Mouse (Mus musculus) hindbrain, embryonic 15.5 days (tissue): Measurements from ENCODE around the gene Dis3. TPM values are rescaled to one million over a fixed set of nuclear protein-coding genes. Genes with fewer than 3 reads are reported as not detected.
A peak's percentile ranks its signal among the peaks of the same experiment; 100 is the strongest.

ENCODE experiments used
- ATAC-seq: fragments of 200-750 bp; cut with Nextera tagmentation; 2 replicates; pipeline ENCODE4 v1.8.0; 2017; ENCODE audit warnings: low read depth, moderate number of reproducible peaks, moderate TSS enrichment; ENCODE audit not compliant: low FRiP score
- H3K27ac ChIP-seq: fragments of 300-500 bp; sonication (generic); replicated peaks from 2 replicates; pipeline ENCODE4 v1.5.1; 2015; ENCODE audit warnings: mild to moderate bottlenecking, inconsistent platforms
- H3K27me3 ChIP-seq: fragments of 300-500 bp; sonication (generic); 2 replicates; pipeline ENCODE4 v1.6.1; 2015; ENCODE audit warnings: control low read depth, inconsistent platforms
- H3K36me3 ChIP-seq: fragments of 300-500 bp; sonication (generic); 2 replicates; pipeline ENCODE4 v1.6.1; 2015; ENCODE audit warnings: control low read depth, inconsistent platforms
- H3K4me1 ChIP-seq: fragments of 300-500 bp; sonication (generic); replicated peaks from 2 replicates; pipeline ENCODE4 v1.6.1; 2015; ENCODE audit warnings: control low read depth, inconsistent platforms
- H3K4me2 ChIP-seq: fragments of 300-500 bp; sonication (generic); 2 replicates; pipeline ENCODE4 v1.6.1; 2015; ENCODE audit warnings: moderate library complexity, mild to moderate bottlenecking, inconsistent platforms
- H3K4me3 ChIP-seq: fragments of 300-500 bp; sonication (generic); 2 replicates; pipeline ENCODE4 v1.5.1; 2015; ENCODE audit warnings: mild to moderate bottlenecking, inconsistent platforms
- H3K9ac ChIP-seq: fragments of 300-500 bp; sonication (generic); 2 replicates; pipeline ENCODE4 v1.6.1; 2015; ENCODE audit warnings: inconsistent platforms
- H3K9me3 ChIP-seq: fragments of 300-500 bp; sonication (generic); 2 replicates; pipeline ENCODE4 v1.6.1; 2016; ENCODE audit warnings: control low read depth, inconsistent platforms
- WGBS: fragments of 180-500 bp; shearing (Covaris S2); methylation state at CpG from one replicate; pipeline ENCODE4 v1.1.7; 2015; 5-methylcytosine and 5-hydroxymethylcytosine counted together
- polyA plus RNA-seq: library from polyadenylated mRNA; unstranded; fragments of >200 nt; fragmentation: Nextera tagmentation; extraction: Ambion mirVana; gene quantifications from 2 replicates; pipeline ENCODE4 v1.2.1, GENCODE M21; 2015

Dis3 gene
- polyA plus RNA-seq: 22.1 and 23.0 TPM in 2 replicates

- Histone ChIP-seq H3K27me3 (no peaks in the 10 kb centered on the region), H3K4me2 (peak within 1 kb of the TSS; percentile 80), H3K4me1 (peaks cover 14% of the 10 kb centered on the region), H3K27ac (peak within 1 kb of the TSS; percentile 90), H3K9me3 (no peaks in the 10 kb centered on the region), H3K4me3 (peak within 1 kb of the TSS; percentile 99), H3K9ac (peak within 1 kb of the TSS; percentile 97), H3K36me3 (peaks cover 31% of the 10 kb centered on the region)
- ATAC-seq: peak; percentile 99
- under 1% methylated on average over 72 of the region's 73 CpGs for WGBS
These were observed at the start of gene Dis3, which contains the start of gene Pibf1 for GRCm38 (mm10) chr14:99099267-99099966. Gene Dis3 (minus strand): TSS chr14:99099770. Gene Pibf1 (plus strand): TSS chr14:99099424.

GRCm38 (mm10) chr14:99146841-99147240 is 47.3 kb upstream of the Dis3 start:
- no peak for ATAC-seq
- Histone ChIP-seq H3K9me3 (no peaks in the 10 kb centered on the region), H3K36me3 (peaks cover 3% of the 10 kb centered on the region; the same call in 1 of the 2 replicates), H3K4me2 (no peak overlapping the region), H3K27me3 (no peaks in the 10 kb centered on the region), H3K4me1 (no peaks in the 10 kb centered on the region), H3K4me3 (no peak overlapping the region), H3K27ac (no peak overlapping the region), H3K9ac (no peak overlapping the region)
- WGBS: 51% methylated on average over 1 of the region's 1 CpGs

DNA sequence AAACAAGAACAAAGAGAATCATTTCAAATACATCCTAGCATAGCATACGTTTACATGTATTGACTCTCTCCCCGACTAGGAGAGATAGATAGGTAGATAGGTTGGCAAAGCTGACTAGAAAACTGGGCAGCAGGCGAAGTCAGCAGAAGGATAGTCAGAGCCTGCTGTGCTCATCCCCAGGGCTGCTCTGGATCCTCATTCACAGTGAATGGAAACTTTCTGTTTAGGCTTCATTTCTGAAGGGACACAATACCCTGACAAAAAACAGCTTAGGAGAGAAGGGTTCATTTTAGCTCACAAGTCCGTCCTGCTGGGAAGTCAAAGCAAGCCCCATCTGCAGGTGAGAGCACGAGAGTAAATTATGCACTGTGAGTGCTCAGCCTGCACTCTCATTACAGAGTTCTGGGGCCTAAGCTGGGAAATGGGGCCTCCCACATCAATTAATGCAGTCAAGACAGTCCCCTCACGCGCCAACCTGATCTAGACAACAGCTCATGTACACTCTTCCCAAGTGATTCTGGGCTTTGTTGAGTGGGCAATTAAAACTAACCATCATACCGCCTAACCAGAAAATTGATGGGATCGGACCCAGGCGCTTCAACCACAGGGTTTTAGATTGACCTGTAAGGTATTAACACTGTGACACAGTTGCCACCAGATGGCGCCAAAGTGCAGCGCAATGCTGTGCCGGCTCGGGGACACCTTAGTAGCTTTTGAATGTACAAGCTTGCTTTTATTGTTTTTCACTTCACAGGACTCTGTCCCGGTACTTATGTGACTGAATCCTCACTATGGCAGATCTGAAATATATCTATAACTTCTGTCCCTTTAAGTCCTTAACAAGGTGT is 42.4 kb upstream of the Dis3 start:
- H3K9ac ChIP-seq: no peak overlapping the region
- no peaks in the 10 kb centered on the region for H3K27me3 ChIP-seq
- 20% methylated on average over 15 of the region's 15 CpGs for WGBS
- no peak overlapping the region for H3K4me3 ChIP-seq
- no peaks in the 10 kb centered on the region for H3K9me3 ChIP-seq
- H3K4me2 ChIP-seq: no peak overlapping the region
- peak; percentile 89 for ATAC-seq
- H3K36me3 ChIP-seq: peaks cover 4% of the 10 kb centered on the region
- H3K27ac ChIP-seq: no peak overlapping the region
- no peaks in the 10 kb centered on the region for H3K4me1 ChIP-seq

DNA sequence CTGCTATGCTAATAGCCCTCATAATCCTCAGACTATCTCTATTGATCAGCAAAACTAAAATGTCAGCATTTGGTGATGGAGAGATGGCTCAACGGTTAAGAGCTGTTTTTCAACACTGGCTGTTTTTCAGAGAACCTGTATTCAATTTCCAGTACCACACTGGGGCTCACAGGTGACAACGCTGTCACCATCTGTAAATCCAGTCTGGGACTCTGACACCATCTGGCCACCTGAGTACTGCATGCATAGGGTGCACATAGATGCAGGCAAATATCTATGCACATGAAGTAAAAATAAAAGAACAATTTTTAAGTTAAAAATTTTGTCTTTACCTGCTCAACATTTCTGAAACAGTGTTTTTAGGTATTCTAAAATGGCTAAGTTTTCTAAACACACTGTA is 40.5 kb upstream of the Dis3 start:
- Histone ChIP-seq H3K9me3 (no peaks in the 10 kb centered on the region), H3K9ac (no peak overlapping the region), H3K27me3 (no peaks in the 10 kb centered on the region), H3K4me2 (no peak overlapping the region), H3K4me3 (no peak overlapping the region), H3K27ac (no peak overlapping the region), H3K4me1 (no peaks in the 10 kb centered on the region), H3K36me3 (peaks cover 13% of the 10 kb centered on the region)
- 92% methylated on average over 2 of the region's 2 CpGs for whole genome bisulfite sequencing
- ATAC-seq: no peak

GRCm38 (mm10) chr14:99136297-99136696 is 36.7 kb upstream of the Dis3 start:
- H3K4me1 ChIP-seq: no peaks in the 10 kb centered on the region
- H3K27me3 ChIP-seq: no peaks in the 10 kb centered on the region
- H3K9ac ChIP-seq: no peak overlapping the region
- WGBS: 93% methylated on average over 16 of the region's 16 CpGs
- H3K27ac ChIP-seq: no peak overlapping the region
- no peak overlapping the region for H3K4me2 ChIP-seq
- no peak for ATAC-seq
- H3K36me3 ChIP-seq: peaks cover 21% of the 10 kb centered on the region
- no peak overlapping the region for H3K4me3 ChIP-seq
- H3K9me3 ChIP-seq: no peaks in the 10 kb centered on the region

GRCm38 (mm10) chr14:99135761-99136160 is 36.2 kb upstream of the Dis3 start:
- Histone ChIP-seq H3K9ac (no peak overlapping the region), H3K36me3 (peaks cover 25% of the 10 kb centered on the region), H3K27me3 (no peaks in the 10 kb centered on the region), H3K27ac (no peak overlapping the region), H3K4me2 (no peak overlapping the region), H3K4me3 (no peak overlapping the region), H3K9me3 (no peaks in the 10 kb centered on the region), H3K4me1 (no peaks in the 10 kb centered on the region)
- 79% methylated on average over 9 of the region's 9 CpGs for WGBS
- no peak for ATAC-seq

DNA sequence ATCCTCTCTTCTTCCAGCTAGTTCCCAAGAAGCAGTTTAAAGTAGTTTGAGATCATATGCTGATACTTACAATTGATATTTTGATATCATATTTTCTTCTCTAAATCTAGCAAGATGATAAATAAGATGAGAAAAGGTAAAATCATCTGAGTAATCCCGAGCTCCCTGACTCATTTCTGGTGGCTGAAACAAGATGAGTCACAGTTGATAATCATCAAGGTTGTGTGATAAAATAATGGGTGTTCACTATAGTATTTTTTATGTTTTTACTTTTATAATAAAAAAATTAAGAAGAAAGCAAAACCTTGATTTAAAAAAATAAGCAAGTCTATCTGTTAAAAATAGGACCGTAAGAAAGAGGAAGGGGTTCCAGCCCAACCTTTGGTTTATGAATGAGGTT is 34.5 kb upstream of the Dis3 start:
- H3K4me1 ChIP-seq: no peaks in the 10 kb centered on the region
- H3K9me3 ChIP-seq: no peaks in the 10 kb centered on the region
- WGBS: 93% methylated on average over 2 of the region's 2 CpGs
- H3K36me3 ChIP-seq: peaks cover 22% of the 10 kb centered on the region
- no peak overlapping the region for H3K4me3 ChIP-seq
- no peaks in the 10 kb centered on the region for H3K27me3 ChIP-seq
- ATAC-seq: no peak
- no peak overlapping the region for H3K4me2 ChIP-seq
- no peak overlapping the region for H3K27ac ChIP-seq
- no peak overlapping the region for H3K9ac ChIP-seq

- H3K27me3 ChIP-seq: no peaks in the 10 kb centered on the region
- no peaks in the 10 kb centered on the region for H3K9me3 ChIP-seq
- no peaks in the 10 kb centered on the region for H3K4me1 ChIP-seq
- H3K9ac ChIP-seq: no peak overlapping the region
- ATAC-seq: no peak
- 93% methylated on average over 2 of the region's 2 CpGs for WGBS
- H3K4me3 ChIP-seq: no peak overlapping the region
- H3K27ac ChIP-seq: no peak overlapping the region
- no peak overlapping the region for H3K4me2 ChIP-seq
- H3K36me3 ChIP-seq: peaks cover 8% of the 10 kb centered on the region; the same call in 1 of the 2 replicates
These were observed 29.5 kb upstream of the Dis3 start for GRCm38 (mm10) chr14:99129050-99129449.

DNA sequence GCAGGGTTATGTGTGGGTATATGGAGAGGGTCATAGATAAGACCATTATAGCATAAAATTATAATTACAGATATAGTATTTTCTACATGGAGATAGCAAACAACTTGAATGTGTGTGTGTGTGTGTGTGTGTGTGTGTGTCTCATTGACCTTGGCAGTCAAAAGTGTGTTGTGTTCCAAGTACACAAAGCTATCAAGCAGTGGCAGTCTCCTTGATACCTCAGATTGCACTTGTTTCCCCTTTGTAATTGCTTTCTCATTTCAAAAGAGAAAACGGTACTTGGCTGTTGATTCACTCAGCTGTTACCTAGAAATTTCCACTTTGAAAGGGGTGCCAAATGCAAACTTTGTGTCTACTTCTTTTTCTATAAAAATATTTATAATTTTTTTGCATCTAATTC is 27.9 kb upstream of the Dis3 start:
- Histone ChIP-seq H3K4me1 (no peaks in the 10 kb centered on the region), H3K36me3 (0 out of 2 replicates have a peak, but pooled peaks cover 5% of the 10 kb centered on the region), H3K4me3 (no peak overlapping the region), H3K9me3 (no peaks in the 10 kb centered on the region), H3K9ac (no peak overlapping the region), H3K4me2 (no peak overlapping the region), H3K27me3 (no peaks in the 10 kb centered on the region), H3K27ac (no peak overlapping the region)
- 76% methylated on average over 1 of the region's 1 CpGs for WGBS
- no peak for ATAC-seq

GRCm38 (mm10) chr14:99126713-99127112 is 27.1 kb upstream of the Dis3 start:
- no peaks in the 10 kb centered on the region for H3K27me3 ChIP-seq
- no peak overlapping the region for H3K27ac ChIP-seq
- 0 out of 2 replicates have a peak, but pooled peaks cover 5% of the 10 kb centered on the region for H3K36me3 ChIP-seq
- no peak overlapping the region for H3K4me3 ChIP-seq
- H3K9ac ChIP-seq: no peak overlapping the region
- H3K4me2 ChIP-seq: no peak overlapping the region
- no peak for ATAC-seq
- H3K9me3 ChIP-seq: no peaks in the 10 kb centered on the region
- H3K4me1 ChIP-seq: no peaks in the 10 kb centered on the region
- WGBS: 91% methylated on average over 4 of the region's 4 CpGs

DNA sequence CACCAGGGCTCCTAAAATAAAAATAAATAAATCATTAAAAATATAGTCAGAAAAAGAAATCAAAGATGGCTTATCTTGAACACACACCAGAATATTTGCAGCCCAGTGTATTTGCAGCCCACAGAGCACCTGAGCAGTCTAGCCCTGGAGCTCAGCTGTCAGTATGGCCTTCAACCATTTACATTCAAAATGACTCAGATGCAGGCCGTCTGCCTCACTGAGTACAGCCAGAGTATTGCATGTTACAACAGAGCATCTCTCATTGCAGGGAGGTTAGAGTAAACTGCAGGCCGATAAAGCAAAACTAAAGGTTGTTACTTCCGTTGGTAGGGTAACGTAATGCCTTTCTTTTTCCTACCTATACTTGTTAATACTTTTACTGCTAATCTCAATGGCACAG is 24.5 kb upstream of the Dis3 start:
- no peak overlapping the region for H3K27ac ChIP-seq
- H3K4me1 ChIP-seq: no peaks in the 10 kb centered on the region
- no peak overlapping the region for H3K4me3 ChIP-seq
- H3K4me2 ChIP-seq: no peak overlapping the region
- WGBS: 88% methylated on average over 4 of the region's 4 CpGs
- no peak for ATAC-seq
- H3K9ac ChIP-seq: no peak overlapping the region
- H3K9me3 ChIP-seq: no peaks in the 10 kb centered on the region
- H3K27me3 ChIP-seq: no peaks in the 10 kb centered on the region
- no peaks in the 10 kb centered on the region for H3K36me3 ChIP-seq

DNA sequence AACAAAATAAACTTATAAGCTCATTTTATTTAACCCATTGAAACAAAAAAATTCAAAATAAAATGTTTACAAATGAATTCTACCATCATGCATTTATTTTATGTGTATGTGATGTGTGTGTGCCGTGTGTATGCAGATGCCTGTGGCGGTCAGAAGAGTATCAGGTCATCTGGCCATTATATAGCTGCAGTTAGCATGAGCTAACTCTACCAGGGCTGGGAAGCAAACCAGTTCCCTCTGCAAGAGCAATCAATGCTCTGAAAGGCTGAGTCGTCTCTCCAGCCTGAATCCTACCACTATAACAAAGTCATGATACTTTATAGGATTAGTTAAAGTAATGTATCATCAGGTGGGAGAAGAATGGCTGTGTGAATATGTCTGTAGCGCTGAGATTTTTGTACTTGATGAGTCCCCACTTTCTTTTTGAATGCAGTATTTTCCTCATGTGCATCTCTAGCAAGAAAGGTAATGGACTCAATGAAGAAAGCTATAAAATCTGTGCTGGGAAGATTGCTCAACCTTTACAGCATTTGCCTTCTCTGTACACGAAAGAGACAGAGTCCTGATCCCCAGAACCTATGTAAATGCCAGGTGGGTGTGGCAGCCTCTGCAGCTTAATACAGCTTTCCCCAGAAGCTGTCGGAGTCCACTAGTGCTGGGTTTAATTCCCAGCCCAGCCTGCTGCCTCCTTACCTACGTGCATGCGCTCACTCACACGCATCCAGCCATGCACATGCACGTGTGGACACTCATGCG is 22.2 kb upstream of the Dis3 start:
- no peak for ATAC-seq
- peaks cover 5% of the 10 kb centered on the region; the same call in 1 of the 2 replicates for H3K36me3 ChIP-seq
- no peak overlapping the region for H3K4me2 ChIP-seq
- H3K9ac ChIP-seq: no peak overlapping the region
- H3K4me1 ChIP-seq: no peaks in the 10 kb centered on the region
- H3K27me3 ChIP-seq: no peaks in the 10 kb centered on the region
- no peaks in the 10 kb centered on the region for H3K9me3 ChIP-seq
- H3K4me3 ChIP-seq: no peak overlapping the region
- 90% methylated on average over 11 of the region's 11 CpGs for WGBS
- no peak overlapping the region for H3K27ac ChIP-seq
